Mouse (Mus musculus): ENCODE results near the gene Cnih2.
"Not testable (repeated sequence)": the region's sequence is repeated elsewhere in the genome, so short reads cannot be mapped to it uniquely, and the experiment has no call there.

Cnih2 gene

DNA sequence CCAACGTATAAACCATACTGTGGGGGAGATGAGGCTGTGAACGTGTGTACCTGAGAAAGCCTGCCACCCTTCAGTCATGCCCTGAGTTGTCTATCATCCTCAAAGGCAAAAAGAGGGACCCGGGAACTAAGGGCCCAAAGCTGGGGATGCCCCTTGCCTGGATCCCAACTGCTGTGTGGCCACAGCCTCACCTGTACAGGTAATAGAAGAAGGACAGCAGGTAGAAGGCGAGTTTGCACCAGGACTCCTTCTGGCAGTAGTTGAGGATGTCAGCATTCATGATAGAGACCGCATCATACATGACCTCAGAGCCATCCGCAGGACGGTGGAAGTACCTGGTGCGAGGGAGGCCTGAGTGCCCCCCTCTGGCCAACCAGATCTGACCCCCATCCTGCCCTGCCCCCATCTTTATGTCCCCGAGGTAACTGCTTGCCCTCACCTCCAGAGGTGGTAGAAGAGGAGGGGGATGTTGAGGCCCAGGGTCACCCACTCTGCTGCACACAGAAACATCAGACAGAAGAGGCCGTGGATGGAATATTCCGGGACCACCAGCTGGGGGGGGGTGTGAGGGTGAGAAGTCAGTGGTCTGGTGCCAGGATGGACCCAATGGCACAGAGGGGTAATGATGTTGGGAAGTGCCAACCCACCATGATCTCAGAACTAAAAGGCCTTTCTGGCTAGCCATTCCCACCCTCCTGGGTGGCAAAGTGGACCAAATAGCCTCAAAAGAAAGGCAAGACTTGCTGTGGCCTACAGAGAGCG lies 4.7 kb downstream of the Cnih2 start:
- no peak for DNase-seq (ENCODE audit: low read depth)

DNA sequence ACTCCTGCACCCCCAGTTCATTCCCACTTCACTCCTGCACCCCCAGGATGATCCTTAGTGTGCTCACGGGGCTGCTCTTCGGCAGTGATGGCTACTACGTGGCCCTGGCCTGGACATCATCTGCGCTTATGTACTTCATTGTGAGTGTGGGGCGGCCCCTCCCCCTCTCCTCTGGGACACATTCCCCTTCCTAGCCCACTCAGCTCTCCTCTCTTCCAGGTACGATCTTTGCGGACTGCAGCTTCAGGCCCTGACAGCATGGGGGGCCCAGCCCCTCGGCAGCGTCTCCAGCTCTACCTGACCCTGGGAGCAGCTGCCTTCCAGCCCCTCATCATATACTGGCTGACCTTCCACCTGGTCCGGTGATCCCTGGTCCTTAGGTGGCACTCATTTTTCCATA lies 6.2 kb downstream of the Cnih2 start:
- no peak for DNase-seq (ENCODE audit: low read depth)

DNA sequence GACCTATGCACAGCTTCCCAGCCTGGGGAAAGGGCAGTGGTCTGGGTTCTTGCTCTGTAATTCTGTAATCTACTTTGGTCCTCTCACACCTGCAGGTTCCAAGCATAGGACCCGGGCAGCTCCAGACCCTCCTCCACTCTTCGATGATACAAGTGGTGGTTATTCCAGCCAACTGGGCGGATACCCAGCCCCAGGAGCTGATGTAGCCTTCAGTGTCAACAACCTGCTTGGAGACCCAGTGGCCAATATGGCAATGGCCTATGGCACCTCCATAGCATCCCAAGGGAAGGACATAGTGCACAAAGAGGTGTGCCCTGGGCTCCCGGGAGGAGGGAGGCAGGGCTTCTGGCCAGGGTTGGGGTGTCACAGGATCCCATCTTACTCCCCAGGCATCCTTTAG lies 9.0 kb downstream of the Cnih2 start:
- DNase-seq (ENCODE audit: low read depth), result no peak

DNA sequence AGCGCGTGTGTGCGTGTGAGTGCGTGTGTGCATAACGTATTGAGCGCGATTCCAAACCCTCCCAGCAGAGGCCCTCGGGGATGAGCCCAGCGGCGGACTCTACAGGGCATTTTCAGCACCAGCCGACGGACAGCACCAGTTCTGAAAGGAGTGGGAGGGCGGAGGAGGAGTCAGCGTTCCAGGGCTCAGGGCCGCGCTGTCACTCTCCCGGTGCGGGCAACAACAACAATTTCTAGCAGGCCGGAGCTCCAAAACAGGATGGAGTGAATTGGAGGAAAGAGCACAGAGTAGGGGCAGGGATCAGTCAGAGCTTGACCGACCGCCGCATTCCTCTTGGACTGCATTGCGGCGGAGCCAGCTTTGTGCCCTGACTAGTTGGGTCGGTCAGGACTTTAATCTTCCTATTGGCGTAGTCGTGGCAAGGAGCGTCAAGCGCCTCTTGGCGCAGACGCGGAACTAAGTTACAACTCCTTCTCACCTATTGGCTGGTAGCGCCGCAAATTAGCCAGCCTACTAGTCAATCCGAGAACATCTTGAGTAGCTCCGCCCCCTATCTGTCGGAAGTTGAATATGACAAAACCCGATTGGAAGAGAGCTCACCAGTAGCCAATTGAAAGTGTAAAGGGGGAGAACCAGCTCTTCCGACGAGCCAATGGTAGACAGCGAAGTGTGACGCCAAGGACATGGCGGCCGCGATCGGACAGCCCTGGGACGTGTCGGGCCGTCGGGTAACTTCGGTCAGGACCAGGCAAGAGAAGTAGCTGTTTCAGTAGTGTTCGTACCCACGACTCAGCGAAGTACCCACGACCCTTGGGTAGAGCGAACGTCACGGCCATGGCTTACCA lies 10.2 kb downstream of the Cnih2 start, which contains the start of gene Yif1a:
Gene Yif1a, plus strand, starts transcription at position 655 of the 845 bp plus-strand sequence.
- peak; percentile 98 for DNase-seq (ENCODE audit: low read depth)

DNA sequence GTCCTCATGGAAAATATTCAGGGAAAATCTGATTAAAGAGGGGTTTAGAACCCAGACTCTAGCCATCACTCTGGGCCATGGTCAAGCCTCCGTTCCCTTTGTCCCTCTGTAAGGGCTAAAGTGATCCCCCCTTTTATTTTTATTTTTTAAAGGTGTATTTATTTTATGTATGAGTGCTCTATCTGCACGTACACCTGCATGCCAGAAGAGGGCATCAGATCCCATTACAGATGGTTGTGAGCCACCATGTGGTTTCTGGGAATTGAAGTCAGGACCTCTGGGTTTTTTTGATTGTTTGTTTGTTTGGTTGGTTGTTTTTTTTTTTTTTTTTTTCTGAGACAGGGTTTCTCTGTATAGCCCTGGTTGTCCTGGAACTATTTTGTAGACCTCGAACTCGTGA lies 11.8 kb downstream of the Cnih2 start:
- DNase-seq (ENCODE audit: low read depth), result not testable (repeated sequence)

DNA sequence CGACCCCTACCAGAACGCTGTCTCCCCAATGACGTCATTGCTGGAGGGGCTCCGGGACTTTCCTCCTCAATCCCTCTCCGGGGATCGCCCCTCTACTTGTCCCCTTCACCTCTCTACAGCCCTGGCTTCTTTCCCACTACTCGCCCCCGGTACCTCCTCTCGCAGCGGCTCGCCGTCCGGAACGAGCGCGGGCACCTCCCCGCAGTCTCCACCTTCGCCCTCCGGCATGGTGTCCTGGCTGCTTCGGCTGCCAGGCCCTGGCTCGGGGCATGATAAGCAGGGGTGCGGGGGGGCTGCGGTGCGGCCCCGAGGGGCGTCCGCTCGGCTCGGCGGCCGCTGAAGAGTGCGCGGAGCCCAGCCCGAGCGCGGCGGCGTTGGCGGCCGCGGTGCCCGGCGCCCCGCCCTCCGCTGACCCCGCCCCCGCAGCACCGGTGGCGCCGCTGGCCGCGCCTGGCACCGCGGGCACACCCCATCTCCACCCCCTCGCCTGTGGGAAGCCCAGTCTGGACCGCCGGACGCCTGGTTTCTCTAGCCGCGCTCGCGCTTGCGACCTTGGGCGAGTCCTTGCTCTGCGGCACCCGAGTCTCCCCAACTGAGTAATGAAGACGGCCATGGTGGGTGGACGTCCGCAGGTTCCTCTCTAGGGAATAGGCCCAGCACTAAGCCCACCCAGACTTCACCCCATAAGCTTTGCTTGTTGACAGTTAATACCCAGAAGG lies 13.0 kb downstream of the Cnih2 start, which contains the start of gene Tmem151a:
Gene Tmem151a, minus strand, starts transcription at position 387 of the 719 bp plus-strand sequence.
- no peak for DNase-seq (ENCODE audit: low read depth)

DNA sequence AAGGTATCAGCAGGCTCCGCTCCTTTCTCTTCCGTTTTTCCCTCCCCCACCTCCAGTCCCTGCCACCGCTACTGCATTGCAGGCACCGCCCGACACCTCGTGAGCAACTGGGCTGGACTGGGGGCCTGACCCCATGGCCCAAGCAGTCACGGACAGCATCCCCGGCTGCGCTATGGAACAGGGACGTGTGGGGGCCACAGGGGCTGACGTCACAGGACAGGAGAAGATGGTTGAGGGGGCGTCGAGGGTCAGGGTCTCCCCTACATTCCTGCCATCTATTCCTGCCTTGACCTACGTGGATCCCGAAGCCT lies 13.5 kb downstream of the Cnih2 start:
- DNase-seq (ENCODE audit: low read depth), result no peak

DNA sequence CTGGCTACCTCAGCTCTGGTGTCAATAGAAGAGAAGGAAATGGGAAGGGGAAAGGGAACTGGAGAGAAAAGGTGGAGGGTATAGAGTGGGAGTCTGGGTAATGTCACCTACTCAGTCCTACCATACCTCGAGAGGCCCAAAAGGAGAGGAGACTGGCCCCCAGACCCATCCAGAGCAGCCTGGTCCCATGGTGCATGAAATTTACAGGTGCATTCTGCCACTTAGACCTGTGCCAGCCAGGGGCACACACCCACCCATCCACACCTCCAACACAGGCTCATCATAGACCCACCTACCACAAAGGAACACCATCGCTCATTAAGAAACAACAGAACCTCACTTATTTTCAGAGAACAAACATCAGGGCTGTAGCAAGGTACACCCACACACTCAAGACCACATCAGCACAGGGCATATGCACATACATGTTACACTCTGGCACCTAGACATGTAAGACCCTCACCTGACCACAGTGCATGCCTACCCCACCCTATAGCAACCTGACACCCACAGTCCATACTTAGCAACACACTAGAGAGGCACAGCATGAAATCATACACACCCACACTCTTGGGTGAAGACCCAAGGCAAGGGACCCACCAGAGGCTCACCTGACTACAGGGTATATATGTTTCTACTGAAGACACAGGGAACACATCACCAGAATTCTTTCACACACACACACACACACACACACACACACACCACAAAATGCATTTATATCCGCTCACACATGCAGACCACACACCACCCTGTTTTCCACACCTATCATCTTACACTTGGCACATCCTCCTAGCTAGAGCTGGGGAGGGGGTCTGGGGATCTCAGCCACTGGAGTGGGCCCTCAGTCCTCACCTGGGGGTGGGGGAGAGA lies 14.1 kb downstream of the Cnih2 start:
- no peak for DNase-seq (ENCODE audit: low read depth)

DNA sequence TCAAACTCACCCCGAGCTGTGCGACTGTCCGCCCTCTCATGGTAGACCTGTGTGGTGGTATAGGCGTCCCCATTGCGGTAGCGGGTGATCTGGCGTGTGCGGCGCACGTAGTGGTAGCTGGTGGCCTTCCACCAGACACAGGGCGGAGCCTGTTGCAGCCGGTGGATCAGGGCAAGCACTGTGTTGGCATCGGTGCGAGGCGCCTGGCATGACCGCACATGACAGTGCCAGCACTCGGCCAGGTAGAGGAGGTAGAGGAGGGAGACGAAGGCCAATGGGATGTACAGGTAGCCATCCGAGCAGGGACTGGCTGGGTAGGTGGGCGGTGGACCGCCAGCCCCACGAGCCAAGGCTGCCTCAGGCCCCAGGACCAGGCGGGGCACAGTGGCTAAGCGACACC lies 15.7 kb downstream of the Cnih2 start:
- DNase-seq (ENCODE audit: low read depth), result no peak

DNA sequence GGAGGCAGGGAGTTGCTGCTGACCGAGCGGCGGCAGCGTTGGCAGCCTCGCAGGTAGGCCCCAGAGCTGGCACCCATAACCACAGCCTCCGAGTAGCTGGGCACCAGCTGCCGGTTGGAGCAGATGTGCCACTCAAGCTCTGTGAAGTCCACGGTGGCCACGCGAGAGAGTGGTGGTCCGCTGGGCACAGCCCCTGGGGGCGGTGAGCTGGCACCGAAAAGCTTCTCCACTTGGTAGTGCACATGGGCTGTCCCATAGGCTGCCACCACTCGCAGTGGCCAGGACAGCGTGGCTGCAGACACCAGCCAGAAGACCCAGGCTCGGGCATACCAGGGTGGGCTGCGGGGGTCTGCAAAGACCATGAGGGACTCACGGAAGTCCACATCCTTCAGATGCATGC lies 16.3 kb downstream of the Cnih2 start:
- no peak for DNase-seq (ENCODE audit: low read depth)

DNA sequence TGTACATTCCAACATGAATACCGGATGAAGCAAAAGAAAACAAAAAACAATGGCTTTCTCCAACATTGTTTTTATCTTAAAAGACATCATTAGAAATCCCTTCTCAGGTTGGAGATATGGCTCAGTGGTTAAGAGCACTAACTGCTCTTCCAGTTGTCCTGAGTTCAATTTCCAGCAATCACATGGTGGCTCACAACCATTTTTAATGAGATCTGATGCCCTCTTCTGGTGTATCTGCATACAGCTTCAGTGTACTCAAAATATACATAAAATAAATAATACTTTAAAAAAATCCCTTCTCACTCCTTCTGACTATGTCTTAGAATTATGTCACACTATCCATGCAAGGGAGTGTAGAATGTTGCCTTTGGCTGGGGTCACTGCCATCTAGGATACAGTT lies 19.0 kb downstream of the Cnih2 start:
- DNase-seq (ENCODE audit: low read depth), result no peak

DNA sequence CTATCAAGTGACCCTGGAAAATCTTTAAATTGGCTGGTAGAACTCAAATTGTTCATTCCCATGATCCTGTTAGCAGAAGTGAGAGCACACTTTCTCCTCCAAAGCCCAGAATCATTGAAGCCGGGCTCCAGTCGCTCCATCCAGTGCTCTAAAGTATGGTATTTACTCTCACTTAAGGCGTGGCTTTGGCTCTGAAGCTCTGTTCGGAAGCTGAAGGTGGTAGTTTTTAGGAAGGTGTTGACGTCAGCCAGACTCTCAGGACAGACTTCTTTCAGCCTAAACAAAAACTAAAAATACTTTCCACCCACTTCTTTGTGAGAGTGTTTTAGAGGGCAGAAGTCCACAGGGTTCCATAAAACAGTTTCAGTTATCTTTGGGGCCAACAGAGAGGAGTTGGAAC lies 24.8 kb downstream of the Cnih2 start:
- DNase-seq (ENCODE audit: low read depth), result no peak

DNA sequence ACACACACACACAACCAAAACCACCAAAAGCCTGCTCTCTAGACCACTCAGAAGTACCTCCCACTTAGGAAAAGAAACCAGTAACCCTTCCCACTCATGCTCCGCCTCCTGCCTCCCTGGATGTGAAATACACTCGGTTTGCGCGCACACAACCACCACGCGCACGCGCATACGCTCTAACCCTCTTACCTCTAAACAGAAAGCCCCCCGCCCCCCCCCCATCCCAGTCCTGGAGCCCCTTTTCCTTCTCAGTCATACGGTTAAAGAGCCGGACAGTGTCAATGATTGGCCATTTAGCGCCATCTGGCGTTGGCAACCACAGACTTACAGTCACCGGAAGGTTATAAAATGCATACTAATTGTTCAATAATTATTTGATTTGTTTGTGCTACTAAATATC lies 25.3 kb downstream of the Cnih2 start:
- DNase-seq (ENCODE audit: low read depth), result peak; percentile 71

DNA sequence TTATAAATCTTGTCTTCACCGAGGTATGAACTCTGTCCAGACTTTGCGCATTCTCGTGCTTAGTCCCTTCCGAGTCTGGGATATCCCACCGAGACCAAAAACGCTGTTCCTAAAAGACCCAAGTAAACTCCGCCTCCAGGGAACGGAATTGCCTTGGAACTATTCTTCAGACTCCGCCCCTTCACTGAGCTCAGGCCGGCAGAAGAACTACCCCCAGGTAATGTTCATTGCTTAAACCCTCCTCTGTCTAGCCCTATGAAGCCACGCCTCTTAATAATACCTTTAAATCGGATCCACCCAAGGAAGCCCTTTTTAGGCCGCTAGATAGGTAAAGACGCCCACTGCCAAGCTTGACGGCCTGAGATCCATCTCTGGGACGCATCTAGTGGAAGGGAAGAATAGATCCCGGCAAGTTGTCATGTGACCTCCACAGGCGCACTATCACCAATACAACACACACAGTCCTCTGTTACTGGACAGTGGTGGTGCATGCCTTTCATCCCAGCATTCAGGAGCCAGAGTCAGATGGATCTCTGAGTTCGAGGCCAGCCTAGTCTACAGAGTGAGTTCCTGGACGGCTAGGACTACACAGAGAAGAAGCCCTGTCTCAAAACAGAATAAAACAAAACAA lies 25.8 kb downstream of the Cnih2 start:
- no peak for DNase-seq (ENCODE audit: low read depth)

DNA sequence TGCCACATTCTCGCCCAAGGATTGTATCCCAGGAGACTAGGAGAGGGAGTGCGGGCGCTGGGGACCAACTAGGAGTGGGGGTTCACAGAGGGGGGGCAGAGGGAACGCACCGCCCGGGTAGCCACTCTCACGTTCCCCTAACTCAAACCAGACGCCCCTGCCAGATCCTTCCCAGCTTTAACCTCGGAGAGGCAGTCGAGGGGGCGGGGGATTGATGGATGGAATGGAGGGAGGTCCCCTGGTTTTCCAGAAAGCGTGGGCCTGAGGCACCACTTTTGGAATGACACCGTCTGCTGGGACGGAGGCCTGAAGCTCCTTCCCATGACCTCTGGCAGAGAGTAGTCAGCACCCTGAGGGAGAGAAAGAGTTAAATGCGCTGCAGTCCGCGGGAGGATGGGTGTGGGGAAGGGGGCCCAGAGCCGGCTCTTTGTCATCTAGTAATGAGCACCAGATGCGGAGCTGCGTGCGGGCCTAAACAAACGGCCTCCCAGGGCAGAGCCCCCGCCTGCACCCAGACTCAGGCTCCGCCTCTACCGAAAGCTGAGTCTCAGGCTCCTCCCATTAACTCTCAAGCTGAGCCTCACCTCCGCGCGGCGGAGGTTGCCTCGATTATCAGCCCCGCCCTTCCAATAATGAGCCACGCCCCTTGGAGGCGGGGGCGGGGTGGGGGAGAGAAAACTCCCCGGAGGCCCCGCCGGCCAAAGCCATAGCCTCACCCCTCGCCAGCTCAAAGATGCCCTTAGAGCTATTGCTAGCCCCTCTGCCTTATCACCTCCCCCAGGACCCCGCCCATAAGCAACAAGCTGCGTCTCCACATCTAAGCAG lies 26.6 kb downstream of the Cnih2 start:
- DNase-seq (ENCODE audit: low read depth), result peak; percentile 69

DNA sequence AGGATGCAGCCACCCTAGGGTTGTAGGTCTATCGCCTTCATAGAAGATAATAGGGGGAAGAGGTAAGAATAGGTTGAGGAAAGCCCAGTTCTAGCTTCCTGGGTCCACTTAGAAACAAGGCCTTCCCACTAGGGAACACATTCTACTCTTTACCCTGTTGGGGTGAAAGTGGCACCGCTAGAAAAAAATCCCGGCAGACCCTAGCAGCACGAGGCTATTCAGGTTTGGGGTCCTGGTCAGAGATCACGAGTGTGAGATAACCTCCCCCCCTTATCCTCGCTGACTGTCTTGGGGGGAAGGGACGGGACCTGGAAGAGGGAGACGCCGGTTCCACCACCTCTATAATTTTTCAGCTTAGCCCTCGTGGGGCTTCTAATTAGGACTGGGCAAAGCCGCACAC lies 27.2 kb downstream of the Cnih2 start:
- no peak for DNase-seq (ENCODE audit: low read depth)

DNA sequence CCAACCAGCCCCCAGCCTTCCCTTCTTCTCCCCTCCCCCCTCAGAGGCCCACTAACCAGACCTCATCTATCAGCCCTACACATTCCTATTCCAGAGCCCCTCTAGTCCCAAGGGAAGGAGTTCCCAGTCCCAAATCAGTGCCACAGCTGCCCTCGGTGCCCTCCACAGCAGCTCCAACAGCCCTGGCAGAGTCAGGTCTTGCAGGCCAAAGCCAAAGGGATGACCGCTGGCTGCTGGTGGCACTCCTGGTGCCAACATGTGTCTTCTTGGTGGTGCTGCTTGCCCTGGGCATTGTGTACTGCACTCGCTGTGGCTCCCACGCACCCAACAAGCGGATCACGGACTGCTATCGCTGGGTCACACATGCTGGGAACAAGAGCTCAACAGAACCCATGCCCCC lies 28.3 kb downstream of the Cnih2 start:
- no peak for DNase-seq (ENCODE audit: low read depth)

DNA sequence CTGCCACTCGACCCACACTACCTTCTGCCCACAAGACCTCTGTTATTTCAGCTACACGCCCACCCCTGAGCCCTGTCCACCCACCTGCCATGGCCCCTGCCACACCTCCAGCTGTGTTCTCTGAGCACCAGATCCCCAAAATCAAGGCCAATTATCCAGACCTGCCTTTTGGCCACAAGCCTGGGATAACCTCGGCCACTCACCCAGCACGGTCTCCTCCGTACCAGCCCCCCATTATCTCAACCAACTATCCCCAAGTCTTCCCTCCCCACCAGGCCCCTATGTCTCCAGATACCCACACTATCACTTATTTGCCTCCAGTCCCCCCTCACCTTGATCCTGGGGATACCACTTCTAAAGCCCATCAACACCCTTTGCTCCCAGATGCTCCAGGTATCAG lies 28.8 kb downstream of the Cnih2 start:
- DNase-seq (ENCODE audit: low read depth), result no peak

DNA sequence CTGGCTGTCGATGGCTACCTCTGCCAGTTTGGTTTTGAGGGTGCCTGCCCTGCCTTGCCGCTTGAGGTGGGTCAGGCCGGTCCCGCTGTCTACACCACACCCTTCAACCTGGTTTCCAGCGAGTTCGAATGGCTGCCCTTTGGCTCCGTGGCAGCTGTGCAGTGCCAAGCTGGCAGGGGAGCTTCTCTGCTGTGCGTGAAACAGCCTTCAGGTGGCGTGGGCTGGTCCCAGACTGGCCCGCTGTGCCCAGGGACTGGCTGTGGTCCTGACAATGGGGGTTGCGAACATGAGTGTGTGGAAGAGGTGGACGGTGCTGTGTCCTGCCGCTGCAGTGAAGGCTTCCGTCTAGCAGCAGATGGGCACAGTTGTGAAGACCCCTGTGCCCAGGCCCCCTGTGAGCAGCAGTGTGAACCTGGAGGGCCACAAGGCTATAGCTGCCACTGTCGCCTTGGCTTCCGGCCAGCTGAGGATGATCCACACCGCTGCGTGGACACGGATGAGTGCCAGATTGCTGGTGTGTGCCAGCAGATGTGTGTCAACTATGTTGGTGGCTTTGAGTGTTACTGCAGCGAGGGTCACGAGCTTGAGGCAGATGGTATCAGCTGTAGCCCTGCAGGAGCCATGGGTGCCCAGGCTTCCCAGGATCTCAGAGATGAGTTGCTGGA lies 29.6 kb downstream of the Cnih2 start:
- DNase-seq (ENCODE audit: low read depth), result no peak
